9 mouse cellular contexts compared by ENCODE assay signal in the genomic region with DNA sequence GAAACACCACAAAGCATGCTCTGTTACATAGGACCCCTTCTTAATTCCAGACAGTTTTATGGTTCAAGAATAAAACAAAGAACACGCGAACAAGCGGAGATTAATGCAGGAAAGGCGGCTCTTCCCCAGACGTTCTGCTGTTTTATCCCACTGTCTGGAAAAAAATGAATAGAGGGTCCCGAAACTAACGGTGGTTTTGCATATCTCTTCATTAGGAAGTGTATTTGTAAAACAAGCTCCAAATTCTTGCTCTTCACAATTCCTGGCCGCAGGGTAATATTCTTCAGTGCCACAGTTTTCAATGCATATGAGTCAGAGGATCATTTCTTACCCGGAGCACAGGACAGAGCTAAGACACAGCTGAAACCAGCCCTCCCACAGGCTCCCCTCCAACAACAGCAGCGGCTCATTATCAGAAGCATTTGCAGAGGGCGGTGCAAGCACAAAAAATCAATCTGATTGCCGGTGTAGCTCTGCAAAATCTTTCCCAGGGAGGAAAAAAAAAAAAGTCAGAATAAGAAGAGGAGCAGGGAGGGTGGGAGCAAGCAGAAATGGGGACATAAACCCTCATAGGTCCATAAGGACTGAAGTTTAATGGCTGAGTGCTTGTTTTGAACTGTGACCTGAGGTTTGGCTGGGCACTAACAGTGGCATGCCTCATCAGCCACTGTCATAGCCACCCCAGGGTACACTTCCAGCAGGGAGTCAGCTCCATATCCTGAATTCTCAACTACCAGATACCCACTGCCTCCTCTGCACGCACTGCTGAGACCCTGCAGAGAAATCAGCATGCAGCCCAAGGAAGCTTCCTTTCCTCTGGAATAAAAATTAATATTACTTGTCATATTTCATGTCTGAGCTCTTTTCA.
DNase-seq lines count a peak whose midpoint lies in the region; ATAC-seq and TF ChIP-seq lines count a peak whose summit lies in the region.
"Had no signal": no experiment of that assay in that cellular context is flagged by ENCODE, and none has a peak within 500 bp of the region (broad histone marks: within the 10 kb centered on the region; RNA-seq: fewer than 3 reads in every experiment).

No protein-coding gene starts in this region.

- TF ChIP-seq POLR2A in kidney, adult 2 months (IDR thresholded peaks at IDR 0.05; ENCODE audit: low read depth, low read length), result no peak

- no peak overlapping the region for H3K9ac ChIP-seq in kidney, embryonic 14.5 days (ENCODE audit: low read depth, low read length)
- H3K9ac ChIP-seq in embryonic facial prominence, embryonic 13.5 days, result no peak overlapping the region
- peak overlapping the region; percentile 40 for H3K9ac ChIP-seq in hindbrain, postnatal 0 days (replicated peaks; ENCODE audit: low read length)
- H3K9ac ChIP-seq in neural tube, embryonic 13.5 days, result peak overlapping the region; percentile 58
- H3K9ac ChIP-seq: liver, embryonic 15.5 days had no signal

- H3K4me1 ChIP-seq in kidney, embryonic 14.5 days (ENCODE audit: control insufficient read depth, insufficient read depth, low read length), result no peaks in the 10 kb centered on the region
- no peaks in the 10 kb centered on the region for H3K4me1 ChIP-seq in kidney, adult 2 months (ENCODE audit: control insufficient read depth, insufficient read depth, low read length)
- peaks cover 5% of the 10 kb centered on the region for H3K4me1 ChIP-seq in embryonic facial prominence, embryonic 13.5 days
- no peaks in the 10 kb centered on the region for H3K4me1 ChIP-seq in hindbrain, postnatal 0 days (ENCODE audit: insufficient read depth, low read length)
- H3K4me1 ChIP-seq in neural tube, embryonic 13.5 days (replicated peaks), result peaks cover 31% of the 10 kb centered on the region
- H3K4me1 ChIP-seq: liver, embryonic 15.5 days had no signal

- 29% methylated on average over 13 of the region's 13 CpGs for WGBS in kidney, embryonic 14.5 days
- WGBS in kidney, adult 2 months, result 35% methylated on average over 13 of the region's 13 CpGs
- 29% methylated on average over 13 of the region's 13 CpGs for WGBS in embryonic facial prominence, embryonic 13.5 days
- 8% methylated on average over 13 of the region's 13 CpGs for WGBS in hindbrain, postnatal 0 days
- 5% methylated on average over 13 of the region's 13 CpGs for WGBS in neural tube, embryonic 13.5 days

- no peaks in the 10 kb centered on the region for H3K36me3 ChIP-seq in kidney, embryonic 14.5 days (ENCODE audit: control insufficient read depth, insufficient read depth, low read length)
- no peaks in the 10 kb centered on the region for H3K36me3 ChIP-seq in kidney, adult 2 months (ENCODE audit: control insufficient read depth, insufficient read depth, low read length)
- no peaks in the 10 kb centered on the region for H3K36me3 ChIP-seq in embryonic facial prominence, embryonic 13.5 days
- H3K36me3 ChIP-seq in hindbrain, postnatal 0 days (ENCODE audit: insufficient read depth, low read length), result no peaks in the 10 kb centered on the region
- no peaks in the 10 kb centered on the region for H3K36me3 ChIP-seq in neural tube, embryonic 13.5 days
- H3K36me3 ChIP-seq: liver, embryonic 15.5 days had no signal

- peak overlapping the region; percentile 6; the same call in 1 of the 2 replicates for H3K4me2 ChIP-seq in kidney, embryonic 14.5 days (replicated peaks; ENCODE audit: low read depth, low read length)
- H3K4me2 ChIP-seq in embryonic facial prominence, embryonic 13.5 days, result peak overlapping the region; percentile 29
- H3K4me2 ChIP-seq in hindbrain, postnatal 0 days (ENCODE audit: low read depth, low read length), result peak overlapping the region; percentile 51
- H3K4me2 ChIP-seq in neural tube, embryonic 13.5 days, result peak overlapping the region; percentile 57
- H3K4me2 ChIP-seq: liver, embryonic 15.5 days had no signal

- H3K4me3 ChIP-seq in kidney, embryonic 14.5 days (ENCODE audit: low read length), result no peak overlapping the region
- no peak overlapping the region for H3K4me3 ChIP-seq in kidney, adult 2 months (ENCODE audit: insufficient read depth, low read depth, low read length)
- H3K4me3 ChIP-seq in embryonic facial prominence, embryonic 13.5 days, result no peak overlapping the region
- peak overlapping the region; percentile 18 for H3K4me3 ChIP-seq in hindbrain, postnatal 0 days (ENCODE audit: low read length)
- H3K4me3 ChIP-seq in neural tube, embryonic 13.5 days, result peak overlapping the region; percentile 26
- H3K4me3 ChIP-seq: liver, embryonic 15.5 days had no signal

- DNase-seq in kidney, adult 2 months, result no peak
- DNase-seq in hindbrain, postnatal 0 days (ENCODE audit: low spot score), result peak; percentile 46
- DNase-seq in testis, postnatal 14 days (ENCODE audit: low spot score), result no peak
- no peak for DNase-seq in MN1 (ENCODE audit: low spot score)

- no peaks in the 10 kb centered on the region for H3K27me3 ChIP-seq in kidney, embryonic 14.5 days (ENCODE audit: control insufficient read depth, insufficient read depth, low read length)
- no peaks in the 10 kb centered on the region for H3K27me3 ChIP-seq in kidney, adult 2 months (replicated peaks; ENCODE audit: control insufficient read depth, insufficient read depth, low read length)
- no peaks in the 10 kb centered on the region for H3K27me3 ChIP-seq in embryonic facial prominence, embryonic 13.5 days
- no peaks in the 10 kb centered on the region for H3K27me3 ChIP-seq in hindbrain, postnatal 0 days (ENCODE audit: insufficient read depth, low read length)
- H3K27me3 ChIP-seq in neural tube, embryonic 13.5 days, result no peaks in the 10 kb centered on the region
- H3K27me3 ChIP-seq: liver, embryonic 15.5 days had no signal

- no peak for ATAC-seq in kidney, embryonic 14.5 days (ENCODE audit: low FRiP score, low TSS enrichment)
- no peak for ATAC-seq in embryonic facial prominence, embryonic 13.5 days (ENCODE audit: insufficient number of reproducible peaks, insufficient read depth, low FRiP score, low TSS enrichment, low read depth)
- ATAC-seq in hindbrain, postnatal 0 days, result peak; percentile 74
- ATAC-seq in neural tube, embryonic 13.5 days (ENCODE audit: low read depth), result peak; percentile 92
- no peak for ATAC-seq in monocyte, adult 5-6 weeks (replicated peaks; ENCODE audit: insufficient number of reproducible peaks, low FRiP score, low TSS enrichment, poor library complexity, severe bottlenecking)

- no peak overlapping the region for H3K27ac ChIP-seq in kidney, embryonic 14.5 days (ENCODE audit: low read depth, low read length)
- no peak overlapping the region for H3K27ac ChIP-seq in kidney, adult 2 months (ENCODE audit: insufficient read depth, low read depth, low read length)
- no peak overlapping the region for H3K27ac ChIP-seq in embryonic facial prominence, embryonic 13.5 days
- H3K27ac ChIP-seq in hindbrain, postnatal 0 days, result peak overlapping the region; percentile 5; the same call in 1 of the 2 replicates
- peak overlapping the region; percentile 80 for H3K27ac ChIP-seq in neural tube, embryonic 13.5 days (replicated peaks)
- H3K27ac ChIP-seq: liver, embryonic 15.5 days had no signal

- no peak for TF ChIP-seq CTCF in kidney, adult 2 months (conservative IDR thresholded peaks at IDR 0.05; ENCODE audit: insufficient read depth, insufficient read length, low read depth, low read length)
- no peak for TF ChIP-seq CTCF in hindbrain, postnatal 0 days (IDR thresholded peaks at IDR 0.05; ENCODE audit: low read depth)

- H3K9me3 ChIP-seq in kidney, embryonic 14.5 days (ENCODE audit: control insufficient read depth, low read length), result no peaks in the 10 kb centered on the region
- no peaks in the 10 kb centered on the region for H3K9me3 ChIP-seq in embryonic facial prominence, embryonic 13.5 days
- no peaks in the 10 kb centered on the region for H3K9me3 ChIP-seq in hindbrain, postnatal 0 days (ENCODE audit: low read length)
- no peaks in the 10 kb centered on the region for H3K9me3 ChIP-seq in neural tube, embryonic 13.5 days
- H3K9me3 ChIP-seq: liver, embryonic 15.5 days had no signal

Comparison
In these comparisons a context has a peak if more than half of its experiments do, and no peak if none do; other contexts are left out.
1. ATAC-seq: peak in hindbrain, postnatal 0 days (single experiment) and neural tube, embryonic 13.5 days (single experiment); none in kidney, embryonic 14.5 days (single experiment), embryonic facial prominence, embryonic 13.5 days (single experiment) and monocyte, adult 5-6 weeks (single experiment).
2. H3K27ac ChIP-seq: peak in hindbrain, postnatal 0 days (single experiment) and neural tube, embryonic 13.5 days (single experiment); none in kidney, embryonic 14.5 days (single experiment), kidney, adult 2 months (single experiment) and embryonic facial prominence, embryonic 13.5 days (single experiment).
3. H3K4me2 ChIP-seq: peak in every context shown above with its lines; median percentile 57 in neural tube, embryonic 13.5 days; 51 in hindbrain, postnatal 0 days; 29 in embryonic facial prominence, embryonic 13.5 days; 6 in kidney, embryonic 14.5 days.
4. H3K4me3 ChIP-seq: peak in hindbrain, postnatal 0 days (single experiment) and neural tube, embryonic 13.5 days (single experiment); none in kidney, embryonic 14.5 days (single experiment), kidney, adult 2 months (single experiment) and embryonic facial prominence, embryonic 13.5 days (single experiment).
5. H3K9ac ChIP-seq: peak in hindbrain, postnatal 0 days (single experiment) and neural tube, embryonic 13.5 days (single experiment); none in kidney, embryonic 14.5 days (single experiment) and embryonic facial prominence, embryonic 13.5 days (single experiment).